10 mouse cellular contexts compared by ENCODE assay signal in genomic region chr10:86483968-86484367, GRCm38 (mm10). TPM values are rescaled to one million over a fixed set of nuclear protein-coding genes. Genes with fewer than 3 reads are reported as not detected.
DNase-seq lines count a peak whose midpoint lies in the region; ATAC-seq and TF ChIP-seq lines count a peak whose summit lies in the region.
"Had no signal": no experiment of that assay in that cellular context is flagged by ENCODE, and none has a peak within 500 bp of the region (broad histone marks: within the 10 kb centered on the region; RNA-seq: fewer than 3 reads in every experiment).

No protein-coding gene starts in this region.

- no peaks in the 10 kb centered on the region for H3K9me3 ChIP-seq in hindbrain, embryonic 11.5 days (ENCODE audit: control insufficient read depth, low read length)
- no peaks in the 10 kb centered on the region for H3K9me3 ChIP-seq in hindbrain, embryonic 12.5 days (replicated peaks)
- no peaks in the 10 kb centered on the region for H3K9me3 ChIP-seq in MEL (replicated peaks; ENCODE audit: insufficient read depth, low read length)
- H3K9me3 ChIP-seq: embryonic facial prominence, embryonic 15.5 days; liver, embryonic 15.5 days had no signal

- no peak overlapping the region for H3K27ac ChIP-seq in hindbrain, embryonic 11.5 days (ENCODE audit: low read depth, low read length)
- no peak overlapping the region for H3K27ac ChIP-seq in hindbrain, embryonic 12.5 days
- no peak overlapping the region for H3K27ac ChIP-seq in MEL (ENCODE audit: control insufficient read depth, low read depth, low read length)
- H3K27ac ChIP-seq: embryonic facial prominence, embryonic 15.5 days; liver, embryonic 15.5 days had no signal

- no peaks in the 10 kb centered on the region for H3K36me3 ChIP-seq in hindbrain, embryonic 11.5 days (ENCODE audit: control insufficient read depth, insufficient read depth, low read length)
- no peaks in the 10 kb centered on the region for H3K36me3 ChIP-seq in hindbrain, embryonic 12.5 days
- no peaks in the 10 kb centered on the region for H3K36me3 ChIP-seq in MEL (ENCODE audit: control insufficient read depth in 1 of 2, insufficient read depth in 2 of 2, low read length in 2 of 2)
- no peaks in the 10 kb centered on the region for H3K36me3 ChIP-seq in splenic B cell, adult 2 months (ENCODE audit: control insufficient read depth, insufficient read depth, low read length, poor library complexity, severe bottlenecking)
- H3K36me3 ChIP-seq: embryonic facial prominence, embryonic 15.5 days; liver, embryonic 15.5 days had no signal

- H3K27me3 ChIP-seq in hindbrain, embryonic 11.5 days (ENCODE audit: control insufficient read depth, insufficient read depth, low read length), result no peaks in the 10 kb centered on the region
- no peaks in the 10 kb centered on the region for H3K27me3 ChIP-seq in hindbrain, embryonic 12.5 days
- no peaks in the 10 kb centered on the region for H3K27me3 ChIP-seq in MEL (ENCODE audit: control insufficient read depth in 1 of 2, insufficient read depth in 2 of 2, low read length in 2 of 2)
- no peaks in the 10 kb centered on the region for H3K27me3 ChIP-seq in splenic B cell, adult 2 months (ENCODE audit: control insufficient read depth, insufficient read depth, low read length, poor library complexity, severe bottlenecking)
- H3K27me3 ChIP-seq: embryonic facial prominence, embryonic 15.5 days; liver, embryonic 15.5 days had no signal

- no peaks in the 10 kb centered on the region for H3K4me1 ChIP-seq in hindbrain, embryonic 11.5 days (replicated peaks; ENCODE audit: control insufficient read depth, insufficient read depth, low read length)
- H3K4me1 ChIP-seq in hindbrain, embryonic 12.5 days, result peaks cover 2% of the 10 kb centered on the region; the same call in 1 of the 2 replicates
- H3K4me1 ChIP-seq in MEL (ENCODE audit: control insufficient read depth in 1 of 2, insufficient read depth in 2 of 2, low read length in 2 of 2), result no peaks in the 10 kb centered on the region
- H3K4me1 ChIP-seq: liver, embryonic 15.5 days had no signal

- no peak overlapping the region for H3K9ac ChIP-seq in hindbrain, embryonic 11.5 days (ENCODE audit: low read depth, low read length)
- H3K9ac ChIP-seq in hindbrain, embryonic 12.5 days, result no peak overlapping the region
- no peak overlapping the region for H3K9ac ChIP-seq in MEL (ENCODE audit: control insufficient read depth, low read depth, low read length, poor library complexity, severe bottlenecking)
- H3K9ac ChIP-seq: embryonic facial prominence, embryonic 15.5 days; liver, embryonic 15.5 days had no signal

- ATAC-seq in hindbrain, embryonic 11.5 days (ENCODE audit: low FRiP score), result no peak
- ATAC-seq in hindbrain, embryonic 12.5 days (ENCODE audit: low FRiP score), result no peak

- no peak for TF ChIP-seq POLR2A in MEL (IDR thresholded peaks at IDR 0.05; ENCODE audit: control insufficient read depth in 1 of 2, insufficient read depth in 1 of 2, low read depth in 1 of 2, low read length in 2 of 2, poor library complexity in 1 of 2)

- no peak overlapping the region for H3K4me2 ChIP-seq in hindbrain, embryonic 11.5 days (replicated peaks; ENCODE audit: low read depth, low read length)
- H3K4me2 ChIP-seq in hindbrain, embryonic 12.5 days (replicated peaks), result no peak overlapping the region
- H3K4me2 ChIP-seq: embryonic facial prominence, embryonic 15.5 days; liver, embryonic 15.5 days had no signal

- no peaks in the 10 kb centered on the region for H3K79me2 ChIP-seq in MEL (ENCODE audit: control insufficient read depth, insufficient read depth, low read length, poor library complexity)

- peak; percentile 55 to 74 (median 55) for TF ChIP-seq CTCF in MEL (IDR thresholded peaks at IDR 0.05 in 2 of 3, conservative IDR thresholded peaks at IDR 0.05 in 1 of 3; ENCODE audit: control insufficient read depth in 1 of 3, insufficient read depth in 1 of 3, low read depth in 2 of 3, low read length in 3 of 3, poor library complexity in 1 of 3, severe bottlenecking in 1 of 3)

- no peak; the same call in 1 of the 2 replicates for TF ChIP-seq RAD21 in MEL (IDR thresholded peaks at IDR 0.05; ENCODE audit: low read depth, low read length)

- TF ChIP-seq EP300 in MEL (IDR thresholded peaks at IDR 0.05; ENCODE audit: low read depth in 1 of 2, low read length in 2 of 2), result no peak

- whole genome bisulfite sequencing in hindbrain, embryonic 11.5 days, result 16% methylated on average over 3 of the region's 3 CpGs
- 17% methylated on average over 3 of the region's 3 CpGs for whole genome bisulfite sequencing in hindbrain, embryonic 12.5 days

- intact Hi-C loops in heart, postnatal 14 days (cut with DNase I), result no loop called here

- DNase-seq in hindbrain, embryonic 11.5 days (ENCODE audit: low spot score), result peak; percentile 54
- DNase-seq in A20 (ENCODE audit: low read depth, low spot score), result peak; percentile 51
- DNase-seq in MEL (ENCODE audit: low read depth, low spot score), result peak; percentile 41
- peak; percentile 9 to 42 for DNase-seq in heart, postnatal 14 days
- peak; percentile 24 for DNase-seq in splenic B cell, adult 2 months (ENCODE audit: low read depth, low spot score)
- no peak for DNase-seq in layer of hippocampus, postnatal 25 days (ENCODE audit: extremely low spot score in 1 of 2, low spot score in 1 of 2)
- no peak for DNase-seq in left cerebral cortex, adult 9 months (ENCODE audit: low spot score in 2 of 2)

- no peak overlapping the region for H3K4me3 ChIP-seq in hindbrain, embryonic 11.5 days (ENCODE audit: low read depth, low read length)
- H3K4me3 ChIP-seq in hindbrain, embryonic 12.5 days, result no peak overlapping the region
- no peak overlapping the region for H3K4me3 ChIP-seq in MEL (ENCODE audit: control insufficient read depth in 1 of 2, insufficient read depth in 1 of 2, low read depth in 2 of 2, low read length in 2 of 2)
- H3K4me3 ChIP-seq: embryonic facial prominence, embryonic 15.5 days; liver, embryonic 15.5 days had no signal

TF ChIP-seq in MEL, 35 proteins besides CTCF, POLR2A, EP300 and RAD21:
- TF ChIP-seq ETS1 (IDR thresholded peaks at IDR 0.05; ENCODE audit: low read depth, low read length), result no peak
- peak; percentile 41 for TF ChIP-seq SMC3 (IDR thresholded peaks at IDR 0.05; ENCODE audit: low read depth, low read length)

RNA-seq across cellular contexts. Expression of gene Syn3, which starts 14.7 kb away (rescaled TPM):
- polyA plus RNA-seq in hindbrain, embryonic 11.5 days (2014; fragmentation: Nextera tagmentation; extraction: Ambion mirVana), result 4.9 and 5.9 TPM in 2 replicates
- 7.9 and 9.2 TPM in 2 replicates for polyA plus RNA-seq in hindbrain, embryonic 12.5 days (2016; fragmentation: Nextera tagmentation; extraction: Ambion mirVana)
- not detected in 2 replicates for total RNA-seq in MEL (2012; rRNA removed)
- polyA plus RNA-seq in MEL (2012; ENCODE audit: insufficient read depth in 1 of 2, insufficient read length in 2 of 2, low read depth in 1 of 2, low replicate concordance in 2 of 2, missing spikeins in 1 of 2), result under 1 TPM in 1 of 2 experiments, not detected in 1; 0.06 TPM
- total RNA-seq in heart, postnatal 14 days (2021), result under 1 TPM; 0.32 to 0.36 TPM
- 10 to 100 TPM; 19.5 to 23.8 TPM for total RNA-seq in layer of hippocampus, postnatal 25 days (2021)

Comparison
In these comparisons a context has a peak if more than half of its experiments do, and no peak if none do; other contexts are left out.
1. DNase-seq: peak in hindbrain, embryonic 11.5 days (single experiment), A20 (single experiment), MEL (single experiment), heart, postnatal 14 days (2 of 2) and splenic B cell, adult 2 months (single experiment); none in layer of hippocampus, postnatal 25 days (0 of 2) and left cerebral cortex, adult 9 months (0 of 2).
2. RNA of gene Syn3, which starts 14.7 kb away (total RNA-seq): 19.5 to 23.8 TPM in layer of hippocampus, postnatal 25 days; 0.32 to 0.36 TPM in heart, postnatal 14 days and not detected in MEL; every median in the first group is over 10 times any median in the second.